Mouse (Mus musculus) kidney, adult 2 months (tissue): ENCODE results near the gene Uxs1.

ENCODE experiments used
- CTCF ChIP-seq: fragments of 200-500 bp; conservative IDR thresholded peaks from 2 replicates; pipeline ENCODE4 v1.5.1; 2011; ENCODE audit warnings: low read depth, mild to moderate bottlenecking, control low read depth, low read length, moderate library complexity, mixed read lengths; ENCODE audit not compliant: insufficient read depth, insufficient read length
- POLR2A ChIP-seq: fragments of 200-500 bp; IDR thresholded peaks from one replicate; pipeline ENCODE4 v1.6.1; 2011; ENCODE audit warnings: low read depth, low read length, control low read depth

GRCm38 (mm10) chr1:43754448-43755312, 72.9 kb downstream of the Uxs1 start:
- TF ChIP-seq CTCF (no peak), POLR2A (no peak)
